Comparison of ENCODE assay signal across 31 mouse cellular contexts in the genomic region with DNA sequence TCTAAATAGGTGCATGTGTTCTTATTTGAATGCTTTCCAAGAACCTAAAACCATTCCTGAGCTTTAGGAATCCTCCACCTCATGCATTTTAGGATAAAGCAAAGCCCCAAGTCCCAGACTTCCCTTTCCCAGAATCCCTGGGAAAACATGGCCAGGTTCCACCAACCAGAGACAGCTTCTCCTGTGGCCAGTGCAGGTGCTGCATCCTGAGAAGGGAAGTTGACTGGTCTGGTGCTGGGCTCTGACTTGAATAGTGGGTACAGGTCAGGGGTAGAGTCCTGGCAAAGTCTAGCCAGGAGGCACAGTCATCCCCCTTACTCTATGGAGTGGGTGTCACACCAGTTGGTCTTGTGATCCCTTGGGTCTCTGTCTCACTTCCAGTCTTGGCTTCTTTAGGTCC.
"Had no signal": no experiment of that assay in that cellular context is flagged by ENCODE, and none has a peak within 500 bp of the region (broad histone marks: within the 10 kb centered on the region; RNA-seq: fewer than 3 reads in every experiment).

No protein-coding gene starts in this region.

- H3K27me3 ChIP-seq: heart, embryonic 12.5 days; heart, embryonic 15.5 days; hindbrain, embryonic 12.5 days; hindbrain, embryonic 15.5 days; intestine, embryonic 15.5 days; kidney, embryonic 15.5 days had no signal

- H3K36me3 ChIP-seq: heart, embryonic 12.5 days; heart, embryonic 13.5 days; heart, embryonic 15.5 days; hindbrain, embryonic 10.5 days; hindbrain, embryonic 12.5 days; hindbrain, embryonic 13.5 days; hindbrain, embryonic 15.5 days; intestine, embryonic 15.5 days; kidney, embryonic 15.5 days had no signal

- DNase-seq: heart, postnatal 10 days; heart, postnatal 14 days; heart, postnatal 36 days; heart, postnatal 4 days; kidney, adult 11 months; kidney, adult 2 months; kidney, adult 8-10 months; kidney, adult 9 months; kidney, postnatal 10 days; kidney, postnatal 14 days; kidney, postnatal 4 days; layer of hippocampus, adult 9-11 months; layer of hippocampus, postnatal 36 days had no signal

- H3K4me1 ChIP-seq: heart, embryonic 12.5 days; heart, embryonic 13.5 days; heart, embryonic 15.5 days; hindbrain, embryonic 12.5 days; hindbrain, embryonic 13.5 days; hindbrain, embryonic 15.5 days; intestine, embryonic 15.5 days; kidney, embryonic 15.5 days had no signal

- H3K9me3 ChIP-seq: heart, embryonic 12.5 days; heart, embryonic 13.5 days; heart, embryonic 15.5 days; hindbrain, embryonic 10.5 days; hindbrain, embryonic 12.5 days; hindbrain, embryonic 13.5 days; hindbrain, embryonic 15.5 days; intestine, embryonic 15.5 days; kidney, embryonic 15.5 days had no signal

- H3K27ac ChIP-seq: heart, embryonic 13.5 days; heart, embryonic 15.5 days; hindbrain, embryonic 10.5 days; hindbrain, embryonic 12.5 days; hindbrain, embryonic 13.5 days; hindbrain, embryonic 14.5 days; hindbrain, embryonic 15.5 days; hindbrain, postnatal 0 days; intestine, embryonic 15.5 days; kidney, embryonic 15.5 days; kidney, postnatal 0 days; layer of hippocampus, adult 2 months; left cerebral cortex, adult 2 months had no signal

- H3K4me2 ChIP-seq: heart, embryonic 12.5 days; heart, embryonic 13.5 days; heart, embryonic 15.5 days; hindbrain, embryonic 12.5 days; hindbrain, embryonic 13.5 days; hindbrain, embryonic 14.5 days; hindbrain, embryonic 15.5 days; intestine, embryonic 15.5 days; kidney, embryonic 15.5 days had no signal

- H3K9ac ChIP-seq: heart, embryonic 12.5 days; heart, embryonic 13.5 days; heart, embryonic 15.5 days; hindbrain, embryonic 12.5 days; hindbrain, embryonic 13.5 days; hindbrain, embryonic 14.5 days; hindbrain, embryonic 15.5 days; intestine, embryonic 15.5 days; kidney, embryonic 15.5 days had no signal

- ATAC-seq: hindbrain, embryonic 16.5 days; hindbrain, postnatal 0 days; inflammation-experienced regulatory T-cells, adult 6 months; intestine, embryonic 15.5 days; intestine, embryonic 16.5 days; intestine, postnatal 0 days had no signal

- H3K4me3 ChIP-seq: heart, embryonic 12.5 days; heart, embryonic 13.5 days; heart, embryonic 15.5 days; hindbrain, embryonic 10.5 days; hindbrain, embryonic 12.5 days; hindbrain, embryonic 13.5 days; hindbrain, embryonic 15.5 days; intestine, embryonic 15.5 days; kidney, embryonic 15.5 days; layer of hippocampus, adult 2 months; left cerebral cortex, adult 2 months had no signal
